Mouse (Mus musculus) forebrain, embryonic 15.5 days (tissue): ENCODE measurements around the gene Slc6a9. TPM values are rescaled to one million over a fixed set of nuclear protein-coding genes. Genes with fewer than 3 reads are reported as not detected.

ENCODE experiments used
- ATAC-seq: fragments of 200-750 bp; cut with Nextera tagmentation; replicated peaks from 2 replicates; pipeline ENCODE4 v1.8.0; 2017; ENCODE audit warnings: mild to moderate bottlenecking, moderate TSS enrichment, moderate library complexity
- H3K27ac ChIP-seq: fragments of 300-500 bp; sonication (generic); replicated peaks from 2 replicates; pipeline ENCODE4 v1.5.1; 2015; ENCODE audit warnings: mild to moderate bottlenecking, inconsistent platforms
- H3K27me3 ChIP-seq: fragments of 300-500 bp; sonication (generic); 2 replicates; pipeline ENCODE4 v1.6.1; 2015; ENCODE audit warnings: inconsistent platforms
- H3K36me3 ChIP-seq: fragments of 300-500 bp; sonication (generic); 2 replicates; pipeline ENCODE4 v1.6.1; 2015; ENCODE audit warnings: mild to moderate bottlenecking, inconsistent platforms
- H3K4me1 ChIP-seq: fragments of 300-500 bp; sonication (generic); 2 replicates; pipeline ENCODE4 v1.6.1; 2015; ENCODE audit warnings: inconsistent platforms
- H3K4me2 ChIP-seq: fragments of 300-500 bp; sonication (generic); replicated peaks from 2 replicates; pipeline ENCODE4 v1.6.1; 2015; ENCODE audit warnings: mild to moderate bottlenecking, inconsistent platforms
- H3K4me3 ChIP-seq: fragments of 300-500 bp; sonication (generic); 2 replicates; pipeline ENCODE4 v1.5.1; 2015; ENCODE audit warnings: mild to moderate bottlenecking, inconsistent platforms
- H3K9ac ChIP-seq: fragments of 300-500 bp; sonication (generic); replicated peaks from 2 replicates; pipeline ENCODE4 v1.6.1; 2015; ENCODE audit warnings: mild to moderate bottlenecking, inconsistent platforms
- H3K9me3 ChIP-seq: fragments of 300-500 bp; sonication (generic); 2 replicates; pipeline ENCODE4 v1.6.1; 2016; ENCODE audit warnings: inconsistent platforms
- WGBS: fragments of 180-500 bp; shearing (Covaris S2); methylation state at CpG from one replicate; pipeline ENCODE4 v1.1.7; 2015; ENCODE audit warnings: mixed read lengths; 5-methylcytosine and 5-hydroxymethylcytosine counted together
- polyA plus RNA-seq: library from polyadenylated mRNA; unstranded; fragments of >200 nt; fragmentation: Nextera tagmentation; extraction: Ambion mirVana; gene quantifications from 2 replicates; pipeline ENCODE4 v1.2.1, GENCODE M21; 2015

Slc6a9 gene
- polyA plus RNA-seq, 1 experiment from 2014 or later: 11.3 TPM

GRCm38 (mm10) chr4:117866083-117866482, 31.8 kb downstream of the Slc6a9 start:
- H3K27me3 ChIP-seq: no peaks in the 10 kb centered on the region
- ATAC-seq: no peak
- no peaks in the 10 kb centered on the region for H3K9me3 ChIP-seq
- no peaks in the 10 kb centered on the region for H3K36me3 ChIP-seq
- H3K4me2 ChIP-seq: no peak overlapping the region
- H3K4me3 ChIP-seq: no peak overlapping the region
- H3K27ac ChIP-seq: no peak overlapping the region
- WGBS: 52% methylated on average over 9 of the region's 9 CpGs
- no peak overlapping the region for H3K9ac ChIP-seq
- H3K4me1 ChIP-seq: peaks cover 18% of the 10 kb centered on the region

GRCm38 (mm10) chr4:117867000-117867399, 32.7 kb downstream of the Slc6a9 start:
- Histone ChIP-seq H3K9me3 (no peaks in the 10 kb centered on the region), H3K27me3 (no peaks in the 10 kb centered on the region), H3K4me1 (peaks cover 18% of the 10 kb centered on the region), H3K27ac (no peak overlapping the region), H3K9ac (no peak overlapping the region), H3K4me2 (no peak overlapping the region), H3K4me3 (no peak overlapping the region), H3K36me3 (peaks cover 2% of the 10 kb centered on the region; the same call in 1 of the 2 replicates)
- WGBS: 80% methylated on average over 6 of the region's 6 CpGs
- ATAC-seq: no peak

- H3K36me3 ChIP-seq: peaks cover 2% of the 10 kb centered on the region; the same call in 1 of the 2 replicates
- H3K27ac ChIP-seq: no peak overlapping the region
- H3K4me2 ChIP-seq: peak overlapping the region; percentile 27; the same call in 1 of the 2 replicates
- 15% methylated on average over 24 of the region's 24 CpGs for WGBS
- peaks cover 18% of the 10 kb centered on the region for H3K4me1 ChIP-seq
- H3K9me3 ChIP-seq: no peaks in the 10 kb centered on the region
- H3K4me3 ChIP-seq: no peak overlapping the region
- H3K9ac ChIP-seq: 0 out of 2 replicates have a peak overlapping the region, but pooled peaks have one; percentile 31
- H3K27me3 ChIP-seq: no peaks in the 10 kb centered on the region
- no peak; the same call in 1 of the 2 replicates for ATAC-seq
These were observed 33.5 kb downstream of the Slc6a9 start for GRCm38 (mm10) chr4:117867823-117868222.

- Histone ChIP-seq H3K4me1 (peaks cover 14% of the 10 kb centered on the region; the same call in 1 of the 2 replicates), H3K9ac (no peak overlapping the region), H3K4me3 (no peak overlapping the region), H3K27ac (no peak overlapping the region), H3K4me2 (no peak overlapping the region), H3K9me3 (no peaks in the 10 kb centered on the region), H3K36me3 (peaks cover 14% of the 10 kb centered on the region), H3K27me3 (no peaks in the 10 kb centered on the region)
- 67% methylated on average over 9 of the region's 9 CpGs for WGBS
- no peak for ATAC-seq
These were observed 35.0 kb downstream of the Slc6a9 start for GRCm38 (mm10) chr4:117869317-117869716.

GRCm38 (mm10) chr4:117870437-117870836, 36.1 kb downstream of the Slc6a9 start:
- Histone ChIP-seq H3K9ac (no peak overlapping the region), H3K27ac (no peak overlapping the region), H3K4me2 (no peak overlapping the region), H3K4me3 (no peak overlapping the region), H3K27me3 (no peaks in the 10 kb centered on the region), H3K9me3 (no peaks in the 10 kb centered on the region), H3K4me1 (peaks cover 14% of the 10 kb centered on the region; the same call in 1 of the 2 replicates), H3K36me3 (peaks cover 23% of the 10 kb centered on the region)
- no peak for ATAC-seq
- WGBS: 79% methylated on average over 1 of the region's 1 CpGs

GRCm38 (mm10) chr4:117871787-117872186, 37.5 kb downstream of the Slc6a9 start:
- H3K4me3 ChIP-seq: no peak overlapping the region
- H3K4me1 ChIP-seq: peaks cover 9% of the 10 kb centered on the region; the same call in 1 of the 2 replicates
- H3K4me2 ChIP-seq: no peak overlapping the region
- no peak overlapping the region for H3K27ac ChIP-seq
- no peaks in the 10 kb centered on the region for H3K27me3 ChIP-seq
- no peak overlapping the region for H3K9ac ChIP-seq
- no peak for ATAC-seq
- WGBS: 65% methylated on average over 7 of the region's 7 CpGs
- H3K9me3 ChIP-seq: no peaks in the 10 kb centered on the region
- peaks cover 34% of the 10 kb centered on the region for H3K36me3 ChIP-seq

- Histone ChIP-seq H3K27me3 (no peaks in the 10 kb centered on the region), H3K27ac (no peak within 1 kb of the TSS), H3K9ac (no peak within 1 kb of the TSS), H3K4me2 (no peak within 1 kb of the TSS; the same call in 1 of the 2 replicates), H3K4me3 (no peak within 1 kb of the TSS), H3K4me1 (peaks cover 9% of the 10 kb centered on the region; the same call in 1 of the 2 replicates), H3K36me3 (peaks cover 41% of the 10 kb centered on the region), H3K9me3 (no peaks in the 10 kb centered on the region)
- WGBS: 4% methylated on average over 14 of the region's 14 CpGs
- ATAC-seq: peak; percentile 20; the same call in 1 of the 2 replicates
These were observed 38.2 kb downstream of the Slc6a9 start, which contains the start of gene Ccdc24 for GRCm38 (mm10) chr4:117872471-117872886. Gene Ccdc24 (minus strand): TSS chr4:117872557.

- H3K9me3 ChIP-seq: no peaks in the 10 kb centered on the region
- H3K9ac ChIP-seq: no peak overlapping the region
- H3K4me2 ChIP-seq: no peak overlapping the region
- no peak overlapping the region for H3K4me3 ChIP-seq
- no peak overlapping the region for H3K27ac ChIP-seq
- ATAC-seq: no peak
- H3K36me3 ChIP-seq: peaks cover 45% of the 10 kb centered on the region
- WGBS: 88% methylated on average over 9 of the region's 9 CpGs
- H3K27me3 ChIP-seq: no peaks in the 10 kb centered on the region
- 0 out of 2 replicates have a peak, but pooled peaks cover 3% of the 10 kb centered on the region for H3K4me1 ChIP-seq
These were observed 39.3 kb downstream of the Slc6a9 start for GRCm38 (mm10) chr4:117873615-117874014.

- 70% methylated on average over 10 of the region's 10 CpGs for WGBS
- Histone ChIP-seq H3K4me3 (no peak overlapping the region), H3K4me2 (no peak overlapping the region), H3K9me3 (no peaks in the 10 kb centered on the region), H3K9ac (no peak overlapping the region), H3K27me3 (no peaks in the 10 kb centered on the region), H3K36me3 (peaks cover 55% of the 10 kb centered on the region), H3K4me1 (peaks cover 24% of the 10 kb centered on the region), H3K27ac (no peak overlapping the region)
- no peak for ATAC-seq
These were observed 44.0 kb downstream of the Slc6a9 start for GRCm38 (mm10) chr4:117878301-117878700.

GRCm38 (mm10) chr4:117878703-117879102, 44.4 kb downstream of the Slc6a9 start:
- Histone ChIP-seq H3K9ac (no peak overlapping the region), H3K27me3 (no peaks in the 10 kb centered on the region), H3K9me3 (no peaks in the 10 kb centered on the region), H3K27ac (no peak overlapping the region), H3K36me3 (peaks cover 51% of the 10 kb centered on the region), H3K4me3 (no peak overlapping the region), H3K4me1 (peaks cover 27% of the 10 kb centered on the region), H3K4me2 (no peak overlapping the region)
- ATAC-seq: no peak
- WGBS: 88% methylated on average over 5 of the region's 5 CpGs

- WGBS: under 1% methylated on average over 98 of the region's 103 CpGs
- no peaks in the 10 kb centered on the region for H3K27me3 ChIP-seq
- H3K4me1 ChIP-seq: peaks cover 54% of the 10 kb centered on the region
- H3K9ac ChIP-seq: peak within 1 kb of the TSS; percentile 92
- peak within 1 kb of the TSS; percentile 96 for H3K4me3 ChIP-seq
- peak; percentile 39 for ATAC-seq
- peaks cover 36% of the 10 kb centered on the region for H3K36me3 ChIP-seq
- peak within 1 kb of the TSS; percentile 84 for H3K4me2 ChIP-seq
- no peaks in the 10 kb centered on the region for H3K9me3 ChIP-seq
- H3K27ac ChIP-seq: peak within 1 kb of the TSS; percentile 86
These were observed 48.7 kb downstream of the Slc6a9 start, which contains the start of gene B4galt2 for GRCm38 (mm10) chr4:117882701-117883691. Gene B4galt2 (minus strand): TSS chr4:117883487.

- Histone ChIP-seq H3K27ac (no peak overlapping the region), H3K9ac (peak overlapping the region; percentile 92; the same call in 1 of the 2 replicates), H3K36me3 (peaks cover 31% of the 10 kb centered on the region), H3K4me3 (peak overlapping the region; percentile 96), H3K4me2 (peak overlapping the region; percentile 84), H3K9me3 (no peaks in the 10 kb centered on the region), H3K4me1 (peaks cover 54% of the 10 kb centered on the region), H3K27me3 (no peaks in the 10 kb centered on the region)
- no peak for ATAC-seq
- 93% methylated on average over 1 of the region's 1 CpGs for WGBS
These were observed 49.8 kb downstream of the Slc6a9 start for GRCm38 (mm10) chr4:117884146-117884545.
